Mouse (Mus musculus): ENCODE data around the gene AI597479.

DNA sequence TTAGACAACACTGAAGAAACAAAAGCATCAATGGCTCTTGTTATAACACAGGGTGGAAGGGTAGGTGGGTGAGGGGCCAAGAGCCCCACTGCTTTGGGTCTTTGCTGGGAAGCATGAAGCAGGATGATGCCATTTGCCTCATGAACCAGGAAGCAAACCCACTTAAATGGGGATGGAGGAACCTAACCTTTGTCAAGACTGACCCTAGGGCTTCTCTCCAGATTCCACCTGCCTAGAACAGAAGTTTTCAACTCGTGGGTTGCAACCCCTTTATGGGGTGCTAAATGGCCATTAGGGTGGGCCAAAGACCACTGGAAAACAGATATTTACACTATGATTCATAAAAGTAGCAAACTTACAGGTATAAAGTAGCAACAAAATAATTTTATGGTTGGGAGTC is 25.9 kb upstream of the AI597479 start:
- TF ChIP-seq EP300 (IDR thresholded peaks at IDR 0.05; ENCODE audit: low read depth) (no peak), CTCF (IDR thresholded peaks at IDR 0.05; ENCODE audit: low read depth) (no peak)

Data from liver, postnatal 0 days (tissue).